Mouse (Mus musculus) thymus, adult 2 months (tissue): Measurements from ENCODE around the gene Abcc6.
A peak's percentile ranks its signal among the peaks of the same experiment; 100 is the strongest.

Experiments
- CTCF ChIP-seq: fragments of 200-500 bp; IDR thresholded peaks from 2 replicates; pipeline ENCODE4 v1.5.1; 2012; ENCODE audit warnings: mild to moderate bottlenecking, control low read depth, low read length, moderate library complexity, borderline replicate concordance; ENCODE audit not compliant: control insufficient read depth, poor library complexity, insufficient read depth; ENCODE audit errors: extremely low read depth
- POLR2A ChIP-seq: fragments of 200-500 bp; IDR thresholded peaks from 2 replicates; pipeline ENCODE4 v1.6.1; 2012; ENCODE audit warnings: mild to moderate bottlenecking, low read length, control low read depth, moderate library complexity; ENCODE audit not compliant: control insufficient read depth, poor library complexity, insufficient read depth; ENCODE audit errors: extremely low read depth

GRCm38 (mm10) chr7:45922928-45923761 lies 107.0 kb downstream of the Abcc6 start:
- TF ChIP-seq CTCF (no peak), POLR2A (peak; percentile 55; the same call in 1 of the 2 replicates)
